Mouse (Mus musculus) cortical plate, adult 2 months (tissue): Measurements from ENCODE around the gene Fam228a. TPM values are rescaled to one million over a fixed set of nuclear protein-coding genes. Genes with fewer than 3 reads are reported as not detected.
"Not testable (repeated sequence)": the region's sequence is repeated elsewhere in the genome, so short reads cannot be mapped to it uniquely, and the experiment has no call there.

ENCODE experiments used
- H3K27ac ChIP-seq: fragments of 200-500 bp; 2 replicates; pipeline ENCODE4 v1.5.1; 2012; ENCODE audit warnings: low read length, control low read depth, inconsistent platforms; ENCODE audit not compliant: insufficient read depth
- H3K4me1 ChIP-seq: fragments of 200-500 bp; 2 replicates; pipeline ENCODE4 v1.6.1; 2011; ENCODE audit warnings: low read length; ENCODE audit not compliant: control insufficient read depth, insufficient read depth
- H3K4me3 ChIP-seq: fragments of 200-500 bp; 2 replicates; pipeline ENCODE4 v1.5.1; 2011; ENCODE audit warnings: mild to moderate bottlenecking, low read length, control low read depth; ENCODE audit not compliant: insufficient read depth
- CTCF ChIP-seq: fragments of 200-500 bp; IDR thresholded peaks from 2 replicates; pipeline ENCODE4 v1.5.1; 2011; ENCODE audit warnings: mild to moderate bottlenecking, control low read depth, low read length; ENCODE audit not compliant: insufficient read depth; ENCODE audit errors: extremely low read depth
- POLR2A ChIP-seq: fragments of 200-500 bp; IDR thresholded peaks from 2 replicates; pipeline ENCODE4 v1.6.1; 2011; ENCODE audit warnings: mild to moderate bottlenecking, low read length, control low read depth; ENCODE audit not compliant: insufficient read depth; ENCODE audit errors: extremely low read depth
- polyA plus RNA-seq: library from polyadenylated mRNA; depleted of rRNA; stranded (reverse); fragments of >200 nt; gene quantifications from 2 replicates; pipeline ENCODE4 v1.2.3, GENCODE M21; 2012

Fam228a gene
- polyA plus RNA-seq, 1 experiment: 3.4 TPM

GRCm38 (mm10) chr12:4768492-4769332 lies 30.5 kb upstream of the Fam228a start, which contains the start of the genes Pfn4 and Fam228b:
Gene Pfn4 (plus strand): TSS chr12:4769022.
Gene Fam228b (minus strand): TSS chr12:4769267.
- TF ChIP-seq POLR2A (peak; percentile 91), CTCF (peak; percentile 43)
- Histone ChIP-seq H3K27ac (peak within 1 kb of the TSS; percentile 98), H3K4me3 (peak within 1 kb of the TSS; percentile 72), H3K4me1 (no peaks in the 10 kb centered on the region)

- no peak for TF ChIP-seq POLR2A
- TF ChIP-seq CTCF: no peak
- H3K4me1 ChIP-seq: no peaks in the 10 kb centered on the region
- no peak overlapping the region for H3K27ac ChIP-seq
These were observed 18.8 kb upstream of the Fam228a start for GRCm38 (mm10) chr12:4757060-4757459.

GRCm38 (mm10) chr12:4754451-4754850 lies 16.2 kb upstream of the Fam228a start:
- not testable (repeated sequence) for H3K4me3 ChIP-seq, H3K27ac ChIP-seq, H3K4me1 ChIP-seq

More at GRCm38 (mm10) chr12:4757060-4757459, 18.8 kb upstream of the Fam228a start:
- no peak overlapping the region for H3K4me3 ChIP-seq

GRCm38 (mm10) chr12:4744486-4744885 lies 6.3 kb upstream of the Fam228a start:
- no peaks in the 10 kb centered on the region for H3K4me1 ChIP-seq
- H3K27ac ChIP-seq: no peak overlapping the region
- H3K4me3 ChIP-seq: no peak overlapping the region
- TF ChIP-seq POLR2A: no peak

GRCm38 (mm10) chr12:4742183-4742582 lies 4.0 kb upstream of the Fam228a start:
- Histone ChIP-seq H3K27ac (no peak overlapping the region), H3K4me3 (no peak overlapping the region), H3K4me1 (no peaks in the 10 kb centered on the region)
- TF ChIP-seq CTCF (no peak), POLR2A (no peak)

- Histone ChIP-seq H3K27ac (no peak overlapping the region), H3K4me3 (no peak overlapping the region), H3K4me1 (no peaks in the 10 kb centered on the region)
- TF ChIP-seq POLR2A (no peak), CTCF (no peak)
These were observed 2.6 kb upstream of the Fam228a start for GRCm38 (mm10) chr12:4740823-4741222.

GRCm38 (mm10) chr12:4732332-4732731 lies 5.9 kb downstream of the Fam228a start:
- Histone ChIP-seq H3K27ac (no peak overlapping the region), H3K4me3 (no peak overlapping the region), H3K4me1 (no peaks in the 10 kb centered on the region; the same call in 1 of the 2 replicates)
- TF ChIP-seq CTCF: no peak
- TF ChIP-seq POLR2A: no peak

GRCm38 (mm10) chr12:4731629-4732028 lies 6.6 kb downstream of the Fam228a start:
- Histone ChIP-seq H3K4me3 (no peak overlapping the region), H3K4me1 (no peaks in the 10 kb centered on the region; the same call in 1 of the 2 replicates), H3K27ac (no peak overlapping the region)
- TF ChIP-seq CTCF (no peak), POLR2A (no peak)

GRCm38 (mm10) chr12:4729165-4729564 lies 9.1 kb downstream of the Fam228a start:
- Histone ChIP-seq H3K4me3 (no peak overlapping the region), H3K4me1 (no peaks in the 10 kb centered on the region; the same call in 1 of the 2 replicates), H3K27ac (no peak overlapping the region)
- no peak for TF ChIP-seq POLR2A
- no peak for TF ChIP-seq CTCF
